16 mouse cellular contexts compared by ENCODE assay signal in genomic region chr6:91573487-91573886, GRCm38 (mm10). TPM values are rescaled to one million over a fixed set of nuclear protein-coding genes. Genes with fewer than 3 reads are reported as not detected.
DNase-seq lines count a peak whose midpoint lies in the region.
"Had no signal": no experiment of that assay in that cellular context is flagged by ENCODE, and none has a peak within 500 bp of the region (broad histone marks: within the 10 kb centered on the region; RNA-seq: fewer than 3 reads in every experiment).

No protein-coding gene starts in this region.

- peak; percentile 32 for DNase-seq in gastrocnemius, adult 18-20 months (ENCODE audit: low spot score)
- no peak for DNase-seq in gastrocnemius, postnatal 10 days
- peak; percentile 46 for DNase-seq in gastrocnemius, postnatal 25 days
- no peak for DNase-seq in gastrocnemius, adult 8-10 months (ENCODE audit: low spot score in 2 of 2)
- DNase-seq in kidney, postnatal 36 days: peak; percentile 48 to 53
- DNase-seq in kidney, adult 8-10 months: no peak
- DNase-seq: adrenal gland, adult 2 months; adrenal gland, postnatal 14 days; cerebellum, adult 11 months; cerebellum, adult 2 months; cerebellum, adult 9-11 months; cerebellum, postnatal 25 days; forebrain, postnatal 0 days; heart, adult 2 months; heart, postnatal 14 days; heart, postnatal 4 days had no signal

RNA-seq across cellular contexts. Expression of gene Lsm3, which starts 57.8 kb away (rescaled TPM):
- 10 to 100 TPM; 26.4 to 31.0 TPM for total RNA-seq in gastrocnemius, adult 18-20 months (2021)
- total RNA-seq in gastrocnemius, postnatal 10 days (2021): 10 to 100 TPM; 55.2 to 57.3 TPM
- total RNA-seq in gastrocnemius, postnatal 25 days (2021): 10 to 100 TPM; 35.6 to 36.4 TPM
- total RNA-seq in gastrocnemius, adult 8-10 months (2022): 10 to 100 TPM; 22.9 to 26.5 (median 24.0) TPM

RNA-seq across cellular contexts. Expression of gene Xpc, which starts 57.8 kb away (rescaled TPM):
- total RNA-seq in gastrocnemius, adult 18-20 months (2021): 1 to 10 TPM; 8.1 to 9.0 TPM
- total RNA-seq in gastrocnemius, postnatal 10 days (2021): 1 to 10 TPM; 5.9 to 8.4 TPM
- 1 to 10 TPM; 6.4 to 6.9 TPM for total RNA-seq in gastrocnemius, postnatal 25 days (2021)
- 1 to 10 TPM; 6.4 to 9.5 (median 8.2) TPM for total RNA-seq in gastrocnemius, adult 8-10 months (2022)

Comparison
In these comparisons a context has a peak if more than half of its experiments do, and no peak if none do; other contexts are left out.
1. DNase-seq: peak in gastrocnemius, adult 18-20 months (single experiment), gastrocnemius, postnatal 25 days (single experiment) and kidney, postnatal 36 days (2 of 2); none in gastrocnemius, postnatal 10 days (single experiment), gastrocnemius, adult 8-10 months (0 of 2) and kidney, adult 8-10 months (0 of 2).